Mouse (Mus musculus) limb, embryonic 15.5 days (tissue): ENCODE data around the gene Eif3f. TPM values are rescaled to one million over a fixed set of nuclear protein-coding genes. Genes with fewer than 3 reads are reported as not detected.

Experiments
- ATAC-seq: fragments of 200-750 bp; cut with Nextera tagmentation; 2 replicates; pipeline ENCODE4 v1.8.0; 2017; ENCODE audit warnings: low read depth, moderate TSS enrichment; ENCODE audit not compliant: insufficient number of reproducible peaks, low FRiP score, low TSS enrichment
- H3K27ac ChIP-seq: fragments of 300-500 bp; sonication (generic); 2 replicates; pipeline ENCODE4 v1.5.1; 2015; ENCODE audit warnings: moderate library complexity, mild to moderate bottlenecking, inconsistent platforms
- H3K27me3 ChIP-seq: fragments of 300-500 bp; sonication (generic); 2 replicates; pipeline ENCODE4 v1.6.1; 2015; ENCODE audit warnings: inconsistent platforms
- H3K36me3 ChIP-seq: fragments of 300-500 bp; sonication (generic); 2 replicates; pipeline ENCODE4 v1.6.1; 2015; ENCODE audit warnings: inconsistent platforms
- H3K4me1 ChIP-seq: fragments of 300-500 bp; sonication (generic); 2 replicates; pipeline ENCODE4 v1.6.1; 2015; ENCODE audit warnings: inconsistent platforms
- H3K4me2 ChIP-seq: fragments of 300-500 bp; sonication (generic); 2 replicates; pipeline ENCODE4 v1.6.1; 2015; ENCODE audit warnings: mild to moderate bottlenecking, inconsistent platforms
- H3K4me3 ChIP-seq: fragments of 300-500 bp; sonication (generic); 2 replicates; pipeline ENCODE4 v1.5.1; 2015; ENCODE audit warnings: mild to moderate bottlenecking, inconsistent platforms
- H3K9ac ChIP-seq: fragments of 300-500 bp; sonication (generic); 2 replicates; pipeline ENCODE4 v1.6.1; 2015; ENCODE audit warnings: inconsistent platforms
- H3K9me3 ChIP-seq: fragments of 300-500 bp; sonication (generic); 2 replicates; pipeline ENCODE4 v1.6.1; 2016; ENCODE audit warnings: inconsistent platforms
- WGBS: fragments of 180-500 bp; shearing (Covaris S2); methylation state at CpG from one replicate; pipeline ENCODE4 v1.1.7; 2015; 5-methylcytosine and 5-hydroxymethylcytosine counted together
- polyA plus RNA-seq: library from polyadenylated mRNA; unstranded; fragments of >200 nt; fragmentation: Nextera tagmentation; extraction: Ambion mirVana; gene quantifications from 2 replicates; pipeline ENCODE4 v1.2.1, GENCODE M21; 2015

The Eif3f gene
- 67.8 and 85.2 TPM in 2 replicates for polyA plus RNA-seq

DNA sequence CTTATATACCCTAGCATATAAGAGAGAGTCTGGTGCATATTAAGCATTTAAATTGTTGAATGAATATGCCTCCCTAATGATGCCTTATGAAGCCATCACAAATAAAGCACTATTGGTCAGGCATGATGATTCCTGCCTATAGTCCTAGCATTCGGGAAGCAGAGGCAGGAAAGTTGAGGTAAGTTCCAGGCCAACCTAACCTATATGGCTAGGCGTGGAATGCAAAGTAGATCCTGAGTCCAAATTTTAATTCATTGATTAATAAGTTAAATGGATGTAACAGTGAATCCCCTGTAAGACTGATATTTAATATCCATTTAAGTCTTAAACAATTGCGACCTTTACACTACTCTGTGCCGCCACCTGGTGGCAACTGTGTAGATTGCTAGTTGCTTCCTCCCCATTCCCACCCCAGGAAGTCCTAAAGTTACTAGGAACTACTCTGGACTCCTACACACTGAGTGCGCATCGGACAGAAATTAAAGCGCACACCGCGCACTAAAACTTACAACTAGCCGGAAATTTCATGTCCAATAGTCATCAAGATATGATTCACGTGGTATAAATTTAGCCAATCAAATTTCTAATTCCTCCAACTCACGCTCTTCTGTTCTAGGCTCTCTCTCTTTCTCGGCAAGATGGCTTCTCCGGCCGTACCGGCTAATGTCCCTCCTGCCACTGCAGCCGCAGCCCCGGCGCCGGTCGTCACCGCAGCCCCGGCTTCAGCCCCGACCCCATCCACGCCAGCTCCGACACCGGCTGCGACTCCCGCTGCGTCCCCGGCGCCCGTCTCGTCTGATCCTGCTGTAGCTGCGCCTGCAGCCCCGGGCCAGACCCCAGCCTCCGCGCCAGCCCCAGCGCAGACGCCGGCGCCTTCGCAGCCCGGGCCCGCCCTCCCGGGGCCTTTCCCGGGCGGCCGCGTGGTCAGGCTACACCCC is at the start of gene Eif3f:
Gene Eif3f (plus strand): TSS at position 624 of the 938 bp plus-strand sequence.
- ATAC-seq: peak; percentile 96

GRCm38 (mm10) chr7:108884906-108885305 is 49.3 kb upstream of the Eif3f start, which contains the start of gene Olfr518:
Gene Olfr518 (minus strand): TSS chr7:108885006.
- no peak for ATAC-seq
- Histone ChIP-seq H3K9ac (no peak within 1 kb of the TSS), H3K4me3 (no peak within 1 kb of the TSS), H3K9me3 (no peaks in the 10 kb centered on the region), H3K36me3 (no peaks in the 10 kb centered on the region), H3K4me2 (no peak within 1 kb of the TSS), H3K27me3 (no peaks in the 10 kb centered on the region), H3K4me1 (no peaks in the 10 kb centered on the region), H3K27ac (no peak within 1 kb of the TSS)
- WGBS: 80% methylated on average over 4 of the region's 4 CpGs

More for the DNA sequence above, at the start of gene Eif3f:
- Histone ChIP-seq H3K4me1 (peaks cover 17% of the 10 kb centered on the region), H3K4me2 (peak within 1 kb of the TSS; percentile 74), H3K9me3 (no peaks in the 10 kb centered on the region), H3K9ac (peak within 1 kb of the TSS; percentile 97), H3K27me3 (no peaks in the 10 kb centered on the region), H3K36me3 (peaks cover 22% of the 10 kb centered on the region), H3K27ac (peak within 1 kb of the TSS; percentile 82), H3K4me3 (peak within 1 kb of the TSS; percentile 96)
- WGBS: 2% methylated on average over 50 of the region's 50 CpGs

DNA sequence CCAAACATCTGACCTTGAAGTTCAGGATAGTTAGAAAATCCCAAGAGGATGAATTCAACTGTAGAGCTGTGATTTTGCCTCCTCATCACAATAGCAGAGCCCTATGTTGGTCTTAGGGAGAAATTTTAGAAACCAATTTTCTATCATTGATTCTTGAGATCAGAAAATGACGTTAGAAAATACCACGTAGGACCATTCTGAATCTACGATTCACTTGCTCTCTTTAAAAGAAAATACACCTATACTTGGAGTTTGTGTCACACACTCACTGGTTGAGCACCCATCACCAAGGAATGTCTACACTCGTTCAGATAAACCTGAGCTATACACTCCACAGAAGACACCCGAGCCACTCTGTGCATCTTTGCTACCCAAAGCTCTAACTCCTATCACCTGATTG is 39.9 kb upstream of the Eif3f start, which contains the start of gene Olfr519:
Gene Olfr519 (minus strand): TSS at position 101 of the 400 bp plus-strand sequence.
- Histone ChIP-seq H3K4me2 (no peak within 1 kb of the TSS), H3K36me3 (no peaks in the 10 kb centered on the region), H3K9ac (no peak within 1 kb of the TSS), H3K27me3 (no peaks in the 10 kb centered on the region), H3K4me3 (no peak within 1 kb of the TSS), H3K9me3 (no peaks in the 10 kb centered on the region), H3K27ac (no peak within 1 kb of the TSS), H3K4me1 (no peaks in the 10 kb centered on the region)
- no peak for ATAC-seq
- 87% methylated on average over 5 of the region's 5 CpGs for WGBS

DNA sequence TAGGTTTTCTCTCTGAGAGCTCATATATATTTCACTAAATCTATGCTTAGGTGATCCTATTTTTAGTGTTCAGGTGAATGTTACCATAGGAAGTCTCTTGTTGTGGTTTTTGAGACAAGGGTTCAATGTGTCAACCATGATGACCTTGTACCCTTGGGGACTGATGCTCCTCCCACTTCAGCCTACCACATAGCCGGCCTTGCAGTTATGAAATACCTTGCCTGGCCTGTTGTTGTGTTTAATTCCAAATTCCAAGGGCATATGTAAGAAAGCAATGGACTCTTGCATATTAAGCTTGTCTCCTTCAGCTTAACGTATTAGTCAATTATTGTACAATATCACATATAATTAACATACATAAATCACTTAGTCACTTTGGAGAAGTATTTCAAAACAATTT is 30.2 kb upstream of the Eif3f start:
- Histone ChIP-seq H3K9me3 (no peaks in the 10 kb centered on the region), H3K4me2 (no peak overlapping the region), H3K4me1 (no peaks in the 10 kb centered on the region), H3K27me3 (no peaks in the 10 kb centered on the region), H3K36me3 (no peaks in the 10 kb centered on the region), H3K27ac (no peak overlapping the region), H3K4me3 (no peak overlapping the region), H3K9ac (no peak overlapping the region)
- no peak for ATAC-seq
- WGBS: 69% methylated on average over 2 of the region's 2 CpGs

DNA sequence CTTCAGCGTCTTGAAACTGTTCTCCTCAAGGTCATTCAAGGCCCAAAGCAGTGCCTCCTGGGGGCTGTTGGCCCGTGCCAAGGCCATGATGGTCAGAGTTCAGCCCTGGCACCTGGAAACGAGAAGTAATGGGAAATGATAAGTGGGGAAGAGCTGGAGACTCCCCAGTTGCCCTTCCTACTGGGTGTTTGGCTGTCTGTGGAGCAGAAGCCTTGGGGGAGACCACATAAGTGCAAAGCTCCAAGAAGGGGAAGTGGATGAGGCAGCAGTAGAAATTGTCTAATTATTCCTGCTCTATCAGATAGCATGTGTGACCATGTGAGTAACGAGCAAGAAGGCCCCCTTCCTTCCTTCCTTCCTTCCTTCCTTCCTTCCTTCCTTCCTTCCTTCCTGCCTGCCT is 7.2 kb upstream of the Eif3f start:
- Histone ChIP-seq H3K4me1 (no peaks in the 10 kb centered on the region), H3K36me3 (no peaks in the 10 kb centered on the region), H3K9ac (no peak overlapping the region), H3K27ac (no peak overlapping the region), H3K9me3 (no peaks in the 10 kb centered on the region), H3K4me2 (no peak overlapping the region), H3K27me3 (no peaks in the 10 kb centered on the region), H3K4me3 (no peak overlapping the region)
- 62% methylated on average over 4 of the region's 4 CpGs for WGBS
- no peak for ATAC-seq

GRCm38 (mm10) chr7:108928280-108929188 is 5.7 kb upstream of the Eif3f start:
- no peak overlapping the region for H3K9ac ChIP-seq
- H3K4me2 ChIP-seq: no peak overlapping the region
- H3K36me3 ChIP-seq: no peaks in the 10 kb centered on the region
- H3K4me3 ChIP-seq: no peak overlapping the region
- no peaks in the 10 kb centered on the region for H3K27me3 ChIP-seq
- no peaks in the 10 kb centered on the region for H3K4me1 ChIP-seq
- H3K27ac ChIP-seq: no peak overlapping the region
- no peaks in the 10 kb centered on the region for H3K9me3 ChIP-seq
- no peak for ATAC-seq
- WGBS: 76% methylated on average over 11 of the region's 11 CpGs

DNA sequence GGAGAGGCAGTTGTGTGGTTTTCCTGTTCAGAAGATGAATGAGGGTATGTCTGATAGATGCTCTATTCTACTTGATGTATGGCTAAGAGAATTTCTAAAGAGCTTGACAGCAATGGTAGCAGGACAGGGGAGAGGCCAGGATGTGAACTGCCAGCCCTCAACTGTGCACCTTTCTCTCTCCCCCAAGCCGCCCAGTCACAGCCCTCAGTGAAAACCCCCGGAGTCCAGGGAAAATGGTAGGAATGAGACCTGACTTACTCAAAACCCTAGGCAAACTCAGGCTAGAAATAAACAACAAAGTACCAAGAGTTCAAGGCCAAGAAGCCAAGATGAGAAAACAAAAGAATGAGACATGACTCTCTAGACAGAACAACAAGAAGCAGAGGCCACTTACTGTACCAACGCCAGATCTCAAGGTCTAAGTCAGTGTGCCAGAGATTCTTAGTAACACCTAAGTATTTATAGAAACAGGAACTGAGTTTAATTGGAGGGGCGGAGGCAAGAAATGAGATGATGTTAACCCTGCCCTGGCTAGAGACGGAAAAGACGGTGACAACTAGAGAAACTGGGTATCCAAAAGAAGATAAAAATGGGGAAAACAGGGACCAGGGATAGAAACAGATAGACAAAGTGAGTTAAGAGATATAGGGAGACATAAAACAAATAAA is 4.4 kb upstream of the Eif3f start, which contains the start of gene Nlrp10:
Gene Nlrp10 (minus strand): TSS at position 453 of the 668 bp plus-strand sequence.
- no peak within 1 kb of the TSS for H3K9ac ChIP-seq
- H3K4me1 ChIP-seq: peaks cover under 1% of the 10 kb centered on the region; the same call in 1 of the 2 replicates
- H3K27me3 ChIP-seq: no peaks in the 10 kb centered on the region
- 60% methylated on average over 6 of the region's 6 CpGs for WGBS
- no peak within 1 kb of the TSS for H3K4me3 ChIP-seq
- H3K27ac ChIP-seq: no peak within 1 kb of the TSS
- no peak within 1 kb of the TSS for H3K4me2 ChIP-seq
- H3K9me3 ChIP-seq: no peaks in the 10 kb centered on the region
- no peak for ATAC-seq
- no peaks in the 10 kb centered on the region for H3K36me3 ChIP-seq

DNA sequence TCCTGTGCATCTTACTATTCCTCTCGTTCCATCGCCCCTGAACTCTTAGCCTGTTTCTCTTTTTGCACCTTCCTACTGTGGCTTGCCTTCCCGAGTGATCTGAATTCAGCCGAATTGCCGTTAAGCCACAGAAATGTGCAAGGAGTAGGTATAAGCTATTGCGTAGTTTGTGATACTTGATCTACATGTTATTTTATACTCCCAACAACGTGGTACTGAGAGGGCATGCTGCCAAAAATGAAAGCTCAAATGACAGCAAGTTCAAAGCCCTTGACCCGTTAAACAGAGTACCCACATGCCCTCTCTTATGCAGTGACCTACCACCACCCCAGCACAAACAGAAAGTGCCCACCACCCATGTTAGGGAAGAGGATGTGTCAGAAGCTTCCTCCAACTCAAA is 619 bp downstream of the Eif3f start:
- H3K4me3 ChIP-seq: peak overlapping the region; percentile 96
- H3K9me3 ChIP-seq: no peaks in the 10 kb centered on the region
- H3K9ac ChIP-seq: peak overlapping the region; percentile 97
- H3K27me3 ChIP-seq: no peaks in the 10 kb centered on the region
- peak overlapping the region; percentile 82; the same call in 1 of the 2 replicates for H3K27ac ChIP-seq
- H3K4me2 ChIP-seq: peak overlapping the region; percentile 74
- no peak for ATAC-seq
- WGBS: 1% methylated on average over 8 of the region's 8 CpGs
- H3K36me3 ChIP-seq: peaks cover 30% of the 10 kb centered on the region
- H3K4me1 ChIP-seq: peaks cover 17% of the 10 kb centered on the region

- peaks cover 35% of the 10 kb centered on the region for H3K36me3 ChIP-seq
- no peaks in the 10 kb centered on the region for H3K27me3 ChIP-seq
- peaks cover 17% of the 10 kb centered on the region for H3K4me1 ChIP-seq
- H3K4me3 ChIP-seq: peak overlapping the region; percentile 96
- no peak overlapping the region for H3K9ac ChIP-seq
- no peak overlapping the region for H3K27ac ChIP-seq
- H3K4me2 ChIP-seq: peak overlapping the region; percentile 74
- H3K9me3 ChIP-seq: no peaks in the 10 kb centered on the region
- 85% methylated on average over 7 of the region's 7 CpGs for WGBS
- no peak for ATAC-seq
Observed at GRCm38 (mm10) chr7:108935411-108935810, 1.2 kb downstream of the Eif3f start.

- Histone ChIP-seq H3K9ac (no peak overlapping the region), H3K27me3 (no peaks in the 10 kb centered on the region), H3K4me1 (peaks cover 17% of the 10 kb centered on the region), H3K9me3 (no peaks in the 10 kb centered on the region), H3K4me3 (no peak overlapping the region), H3K27ac (no peak overlapping the region), H3K4me2 (no peak overlapping the region), H3K36me3 (peaks cover 47% of the 10 kb centered on the region)
- ATAC-seq: no peak
- 93% methylated on average over 4 of the region's 4 CpGs for WGBS
Observed at GRCm38 (mm10) chr7:108936591-108936990, 2.4 kb downstream of the Eif3f start.

GRCm38 (mm10) chr7:108941466-108941865 is 7.2 kb downstream of the Eif3f start:
- no peaks in the 10 kb centered on the region for H3K27me3 ChIP-seq
- peaks cover 74% of the 10 kb centered on the region for H3K36me3 ChIP-seq
- no peak for ATAC-seq
- H3K4me2 ChIP-seq: no peak overlapping the region
- peaks cover 3% of the 10 kb centered on the region; the same call in 1 of the 2 replicates for H3K4me1 ChIP-seq
- 83% methylated on average over 9 of the region's 9 CpGs for WGBS
- H3K27ac ChIP-seq: no peak overlapping the region
- H3K9me3 ChIP-seq: no peaks in the 10 kb centered on the region
- H3K4me3 ChIP-seq: no peak overlapping the region
- no peak overlapping the region for H3K9ac ChIP-seq
